Mouse (Mus musculus): ENCODE data around the gene Gltp.

Gltp gene

DNA sequence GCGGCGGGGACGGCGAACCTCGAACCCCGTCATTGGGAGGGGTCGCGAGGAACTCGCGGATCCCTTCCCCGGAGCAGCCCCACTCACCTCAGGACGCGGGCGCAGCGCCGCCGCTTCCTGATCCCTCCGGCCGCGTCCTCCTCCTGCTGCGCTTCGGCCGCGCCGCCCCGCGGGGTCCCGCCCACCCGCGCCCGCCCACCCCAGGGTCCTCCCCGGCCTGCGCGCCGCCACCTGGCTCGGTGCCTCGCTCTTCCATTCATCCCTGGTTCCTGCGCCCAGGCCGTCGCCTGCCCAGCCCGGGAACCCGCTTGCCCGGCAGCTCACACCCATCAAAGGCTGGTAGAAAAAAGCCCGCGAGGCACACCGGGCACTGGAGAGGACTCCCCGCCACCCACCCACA is 32.5 kb downstream of the Gltp start, which contains the start of gene Trpv4:
TSS of gene Trpv4 (minus strand) at position 167 of the 400 bp plus-strand sequence.
- no peak for DNase-seq (ENCODE audit: low spot score)

DNA sequence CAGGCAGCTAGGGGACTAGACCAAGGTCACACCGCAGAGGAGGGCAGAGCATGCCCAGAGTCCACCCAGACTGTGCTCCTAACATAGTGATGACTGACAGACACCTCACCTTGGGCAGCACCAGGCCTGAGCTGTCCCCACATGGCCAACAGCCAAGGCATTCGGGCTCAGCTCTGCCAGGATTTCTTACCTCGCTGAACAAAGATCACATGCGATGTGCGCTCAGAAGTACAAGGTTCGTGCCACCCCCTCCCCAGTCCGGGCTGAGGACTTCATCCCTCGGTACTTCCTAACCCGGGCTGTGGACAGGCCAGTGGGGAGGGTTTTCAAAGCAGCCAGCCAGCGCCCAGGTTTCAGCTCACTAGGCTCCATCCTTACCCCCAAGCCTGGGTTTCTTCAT is 33.4 kb downstream of the Gltp start:
- no peak for DNase-seq (ENCODE audit: low spot score)

DNA sequence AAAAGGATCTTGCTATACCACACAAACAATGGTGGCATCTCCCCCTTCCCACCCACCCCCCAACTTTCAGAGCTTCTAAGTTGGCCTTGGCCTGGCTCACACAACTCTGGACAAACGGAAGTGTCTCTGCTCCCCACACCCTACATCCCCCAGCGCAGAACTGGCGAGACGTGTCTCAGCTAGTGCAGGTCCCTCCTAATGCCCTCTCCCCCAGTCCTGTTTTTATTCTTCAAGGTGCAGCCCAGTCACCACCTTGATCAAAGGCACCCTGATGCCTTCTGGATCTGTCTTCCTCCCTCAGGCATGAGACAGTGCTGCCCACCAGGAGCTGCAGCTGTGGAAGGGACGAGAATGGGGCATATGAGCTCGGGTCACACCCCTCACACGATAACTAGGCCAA is 34.5 kb downstream of the Gltp start:
- DNase-seq (ENCODE audit: low spot score), result no peak

DNA sequence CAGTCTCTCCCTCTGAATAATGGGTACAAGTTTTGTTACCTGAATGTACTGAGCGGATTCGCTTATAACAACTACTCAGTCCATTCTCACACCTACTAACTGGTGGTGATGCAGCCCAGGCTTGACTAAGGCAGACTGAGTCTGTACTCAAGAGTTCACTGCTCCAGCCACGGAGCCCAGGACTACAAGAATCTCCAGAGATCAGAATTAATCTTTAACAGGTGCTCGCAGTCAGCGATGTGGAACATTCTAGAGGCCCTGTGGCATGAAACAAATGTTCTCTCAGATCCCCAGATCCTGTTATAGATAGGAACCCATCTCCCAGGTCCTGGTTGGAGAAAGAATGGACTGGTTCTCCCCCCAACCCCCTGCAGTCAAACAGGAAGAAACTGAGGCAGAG is 35.1 kb downstream of the Gltp start:
- DNase-seq (ENCODE audit: low spot score), result no peak

DNA sequence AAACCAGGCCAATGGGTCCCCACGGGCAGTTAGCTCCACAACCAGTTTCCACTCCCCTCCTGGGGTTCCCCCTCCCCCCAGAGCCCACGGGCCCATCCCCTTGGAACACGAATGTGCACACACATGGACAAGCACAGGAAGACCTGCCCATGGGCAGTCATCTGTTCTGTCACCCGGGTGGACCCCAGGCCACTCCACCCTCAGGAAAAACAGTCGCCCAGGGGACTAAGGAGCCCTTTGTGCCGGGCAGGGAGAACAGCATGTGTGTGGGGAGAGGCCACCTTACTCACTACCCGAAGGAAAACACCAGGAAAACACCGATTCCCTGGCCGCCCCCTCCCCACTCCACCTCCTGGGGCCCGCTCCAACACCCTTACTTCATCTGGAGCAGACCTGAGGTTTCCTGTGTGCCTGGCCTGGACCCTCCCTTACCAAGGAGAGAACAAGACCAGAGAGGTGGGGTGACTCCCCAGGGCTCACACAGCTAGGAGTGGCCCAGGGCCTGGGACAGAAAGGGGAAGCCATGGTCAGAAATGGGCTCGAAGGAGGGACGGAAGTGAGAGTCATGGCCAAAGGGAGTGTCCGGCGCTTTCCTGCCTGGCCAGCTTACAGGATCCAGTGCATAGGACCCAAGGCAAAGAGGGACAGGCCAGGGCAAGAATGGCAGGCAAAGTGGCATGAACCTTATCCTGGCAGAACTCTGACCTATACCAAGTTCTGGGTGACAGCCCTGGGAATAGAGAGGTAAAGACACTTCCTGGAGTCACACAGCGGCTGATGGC is 36.9 kb downstream of the Gltp start:
- DNase-seq (ENCODE audit: low spot score), result no peak

DNA sequence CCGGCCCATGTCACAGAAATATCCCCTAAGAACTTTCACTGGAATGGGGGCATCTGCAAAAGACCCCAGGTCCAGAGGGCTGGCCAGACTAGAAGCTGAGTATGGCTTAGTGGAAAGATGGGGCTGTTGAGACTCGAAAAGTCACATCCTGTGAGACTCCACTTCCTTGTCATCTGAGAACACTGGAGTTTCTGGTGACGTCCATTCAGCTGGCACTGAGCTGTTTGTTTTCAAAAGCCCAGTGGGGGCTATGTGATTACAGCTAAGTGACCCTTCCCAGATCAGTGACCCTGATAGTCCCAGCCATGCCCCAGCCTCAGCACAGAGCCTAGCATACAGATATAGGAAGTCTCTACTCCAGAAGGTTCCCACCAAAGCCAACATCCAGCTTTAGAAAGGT is 39.3 kb downstream of the Gltp start:
- peak; percentile 51 for DNase-seq (ENCODE audit: low spot score)

DNA sequence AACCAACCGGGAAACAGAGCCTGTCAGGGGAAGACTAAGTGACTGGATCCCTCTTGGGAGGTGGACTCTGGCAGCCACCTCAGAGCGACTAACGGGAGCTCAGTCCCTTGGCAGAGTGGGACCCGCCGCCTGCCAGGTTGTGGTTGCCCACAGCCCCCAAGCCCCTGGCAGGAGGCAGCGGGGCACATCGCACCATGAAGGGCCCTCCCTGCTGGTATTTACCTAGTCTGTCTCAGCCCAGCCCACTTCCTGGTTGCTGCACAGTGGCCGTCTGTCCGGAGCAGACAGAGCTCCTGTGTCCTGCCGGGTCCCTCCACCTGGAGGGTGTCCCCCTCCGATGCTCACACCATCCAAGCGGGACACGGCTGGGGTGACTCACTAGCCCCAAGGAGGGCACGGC is 39.8 kb downstream of the Gltp start:
- no peak for DNase-seq (ENCODE audit: low spot score)

DNA sequence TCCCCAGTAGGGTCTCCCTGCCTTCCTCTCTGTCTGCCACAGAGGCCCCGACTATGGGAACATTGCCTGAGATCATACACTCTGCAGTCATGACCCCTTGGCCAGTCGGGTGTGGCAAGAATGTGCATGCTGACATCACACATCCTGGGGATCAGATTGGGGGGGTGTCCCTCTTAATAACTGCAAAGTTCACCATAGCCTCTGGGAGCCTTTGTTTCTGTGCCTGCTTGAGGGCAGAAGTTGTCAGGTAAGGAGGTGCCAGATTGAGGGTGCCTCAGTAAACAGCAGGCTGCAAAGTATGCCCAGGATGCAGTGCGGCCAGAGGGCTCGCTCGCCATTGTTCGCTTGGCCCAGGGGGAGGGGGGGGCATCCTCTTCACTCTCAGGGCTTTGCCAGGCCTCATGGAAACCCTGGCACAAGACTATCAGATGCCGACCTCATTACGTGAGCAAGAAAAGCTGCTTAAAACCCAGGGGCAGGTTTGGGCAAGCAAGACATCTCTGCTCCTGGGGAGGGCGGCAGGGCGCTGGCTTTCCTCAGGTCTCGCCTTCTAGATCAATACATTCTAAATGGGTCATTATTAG is 42.0 kb downstream of the Gltp start:
- no peak for DNase-seq (ENCODE audit: low spot score)

DNA sequence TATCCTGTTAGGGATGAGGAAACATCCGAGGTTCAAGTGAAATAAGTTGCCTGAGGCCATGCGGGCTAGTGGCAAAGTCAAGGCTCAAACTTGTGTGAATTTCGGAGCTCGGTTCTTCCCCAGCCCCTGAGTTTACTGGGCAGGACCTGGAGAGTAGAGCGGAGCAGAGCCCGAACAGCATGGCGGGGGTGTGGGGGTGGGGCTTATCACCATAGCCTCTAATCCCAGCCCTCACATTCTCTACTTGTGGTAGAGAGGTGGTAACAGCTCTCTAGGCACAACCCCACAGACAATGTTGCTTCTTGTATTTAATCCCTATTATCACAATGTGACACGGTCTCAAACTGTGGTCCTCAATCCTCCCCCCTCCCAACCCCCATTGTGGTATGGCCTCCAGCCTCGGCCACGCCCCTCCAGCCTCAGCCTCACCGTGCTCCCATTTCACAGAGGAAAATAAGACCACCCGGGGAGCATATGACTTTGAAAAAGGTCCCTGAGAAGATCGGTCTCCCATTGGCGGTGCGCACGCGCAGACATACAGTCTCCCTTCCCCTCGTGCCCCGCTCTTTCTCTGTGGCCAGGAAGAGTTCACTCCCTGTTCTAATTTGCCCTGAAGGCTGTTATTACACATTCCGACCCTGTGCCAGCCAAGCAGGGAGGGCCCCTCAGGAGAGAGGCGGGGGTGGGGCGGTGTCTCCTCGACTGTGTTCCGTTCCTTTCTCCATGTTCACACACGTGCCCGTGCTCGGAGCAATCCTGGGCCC is 43.4 kb downstream of the Gltp start:
- peak; percentile 75 for DNase-seq (ENCODE audit: low spot score)

DNA sequence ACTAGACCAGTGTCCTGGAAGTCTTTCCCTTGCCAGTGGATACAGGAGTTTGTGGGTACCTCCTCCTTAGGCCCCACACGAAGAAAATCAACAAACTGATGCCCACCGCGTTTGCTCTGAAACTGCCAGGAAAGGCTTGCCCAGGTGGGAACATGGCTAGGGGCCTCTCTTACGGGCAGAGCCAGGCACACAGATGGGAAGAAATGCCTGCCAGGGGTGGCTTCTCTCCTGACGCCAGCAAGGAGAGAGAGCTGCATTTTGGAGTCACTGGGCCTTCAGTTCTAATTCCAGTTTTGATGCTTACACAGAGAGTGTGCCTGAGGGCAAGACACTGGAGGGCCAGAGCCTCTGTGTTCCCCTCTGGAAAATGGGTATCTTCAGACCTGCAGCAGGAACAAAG is 44.9 kb downstream of the Gltp start:
- DNase-seq (ENCODE audit: low spot score), result no peak

DNA sequence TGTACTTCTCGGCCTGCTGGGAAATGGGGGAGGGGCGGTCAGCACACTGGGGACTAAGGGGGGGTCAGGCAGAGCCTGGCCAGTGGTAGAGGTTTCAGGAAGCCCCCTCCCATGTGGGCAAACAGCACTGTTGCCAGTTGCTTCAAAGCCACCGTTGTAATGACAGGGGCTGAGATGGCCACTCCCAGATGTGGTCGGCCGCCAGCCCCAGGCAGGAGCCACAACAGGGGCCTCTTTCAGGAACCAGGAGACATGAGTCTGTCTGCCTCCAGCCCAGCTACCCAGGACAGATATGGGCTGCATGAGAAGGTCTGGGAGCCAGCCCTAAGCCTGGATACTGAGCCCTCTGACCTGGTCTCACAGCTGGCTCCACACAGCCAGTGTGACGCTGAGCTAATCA is 45.9 kb downstream of the Gltp start:
- no peak for DNase-seq (ENCODE audit: low spot score)

DNA sequence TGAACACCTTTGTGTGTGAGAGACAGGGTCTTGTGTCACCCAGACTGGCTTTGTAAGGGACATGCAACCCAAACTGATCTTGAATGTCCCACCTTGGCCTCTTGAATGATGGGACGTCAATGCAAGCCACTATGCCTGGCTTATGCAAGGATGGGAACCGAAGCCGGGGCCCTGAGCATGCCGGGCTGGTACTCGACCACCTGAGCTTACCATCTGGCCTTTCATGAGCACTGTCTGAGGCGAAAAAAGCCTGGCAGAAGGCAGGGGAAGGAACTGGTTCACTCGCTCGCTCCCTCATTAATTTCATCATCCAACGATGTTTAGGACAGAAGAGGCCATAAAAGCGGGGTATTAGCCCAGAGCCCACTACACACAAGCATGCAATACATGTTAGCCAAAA is 50.0 kb downstream of the Gltp start:
- no peak for DNase-seq (ENCODE audit: low spot score)

DNA sequence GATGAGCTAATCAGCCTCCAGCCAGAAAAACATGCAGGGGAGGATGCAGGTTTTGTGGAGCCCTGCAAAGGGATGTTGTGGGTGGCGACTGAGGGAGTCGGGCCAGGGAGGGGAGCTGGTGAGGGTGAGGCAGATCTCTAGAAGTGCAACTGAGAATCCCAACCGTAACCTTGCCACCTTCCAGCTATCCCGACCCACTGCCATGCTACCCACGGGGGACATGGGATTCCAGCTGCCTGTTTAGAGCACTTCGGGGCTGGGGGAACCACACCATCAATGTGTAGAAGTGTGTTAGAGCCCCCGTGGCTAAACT is 51.2 kb downstream of the Gltp start:
- no peak for DNase-seq (ENCODE audit: low spot score)

DNA sequence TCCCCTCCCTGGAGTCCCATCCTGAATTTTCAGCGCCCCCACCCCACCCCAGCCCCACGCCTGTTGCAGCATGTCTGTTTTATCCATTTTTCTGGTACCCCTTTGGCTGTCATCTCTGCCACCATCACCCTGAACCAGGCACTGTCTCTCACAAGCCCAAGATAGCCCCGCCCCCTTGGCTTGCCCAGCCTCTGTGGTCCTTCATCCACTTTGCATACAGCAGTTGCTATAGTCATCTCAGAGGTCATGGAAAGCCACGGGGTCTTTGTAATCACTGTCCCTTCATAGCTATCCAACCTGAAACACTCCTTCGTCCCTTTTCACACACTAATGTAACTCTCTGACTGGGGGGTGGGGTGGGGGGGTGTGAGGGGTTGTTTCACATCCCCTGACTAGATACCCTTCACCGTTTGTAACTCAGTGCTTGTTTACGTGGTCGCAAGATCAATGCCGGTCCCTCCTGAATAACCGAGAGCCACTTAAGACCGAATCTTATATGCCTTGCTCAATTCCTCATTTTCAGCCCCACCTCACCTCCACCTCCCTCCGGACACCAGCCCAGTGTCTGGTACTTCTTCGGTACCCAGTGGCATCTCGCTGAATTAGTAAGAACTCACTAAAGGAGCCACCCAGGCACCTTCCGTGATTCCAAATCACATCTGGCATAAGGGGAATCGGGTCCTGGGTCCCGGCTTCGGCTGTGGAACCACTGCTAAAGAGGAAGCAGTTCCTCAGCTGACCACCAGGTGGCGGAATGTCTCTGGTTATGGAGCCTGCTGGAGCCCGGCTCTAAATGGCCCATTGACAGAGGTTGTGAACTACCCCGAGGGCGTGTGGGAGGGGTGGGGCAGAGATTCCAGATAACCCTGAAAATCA is 51.8 kb downstream of the Gltp start:
- DNase-seq (ENCODE audit: low spot score), result peak; percentile 94

DNA sequence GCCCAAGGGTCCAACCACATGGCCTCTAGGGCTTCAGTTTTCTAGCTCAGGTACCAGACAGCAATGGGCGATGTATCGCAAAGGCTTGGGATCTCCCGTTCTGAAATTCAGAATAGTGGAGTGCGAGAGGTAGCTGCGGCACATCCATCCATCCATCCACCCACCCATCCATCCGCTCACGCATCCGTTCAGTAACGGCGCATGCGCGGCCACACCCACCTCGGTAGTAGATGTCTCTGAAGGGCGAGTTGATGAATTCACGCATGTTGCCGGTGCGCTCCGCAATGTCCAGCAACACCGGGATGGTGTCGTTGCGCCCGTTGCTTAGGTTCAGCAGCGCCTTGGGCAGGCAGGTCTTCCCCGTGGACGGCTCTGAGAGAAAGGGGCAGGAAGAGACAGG is 54.7 kb downstream of the Gltp start:
- no peak for DNase-seq (ENCODE audit: low spot score)

DNA sequence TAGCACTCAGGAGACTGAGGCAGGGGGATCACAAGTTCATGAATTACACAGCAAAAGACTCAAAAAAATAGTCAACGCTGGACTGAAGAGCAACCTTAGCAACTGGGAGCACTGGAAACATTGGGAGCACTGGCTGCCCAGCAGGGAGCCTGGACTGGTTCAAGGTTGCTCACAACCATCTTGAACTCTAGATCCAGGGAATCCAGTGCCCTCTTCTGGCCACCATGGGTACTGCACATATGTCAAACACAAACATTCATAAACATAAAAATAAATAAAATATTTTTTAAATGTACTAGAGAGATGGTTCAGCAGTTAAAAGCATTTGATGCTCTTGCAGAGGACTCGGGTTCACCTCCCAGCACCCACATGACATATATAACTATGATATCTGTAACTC is 59.4 kb downstream of the Gltp start:
- DNase-seq (ENCODE audit: low spot score), result peak; percentile 43

DNA sequence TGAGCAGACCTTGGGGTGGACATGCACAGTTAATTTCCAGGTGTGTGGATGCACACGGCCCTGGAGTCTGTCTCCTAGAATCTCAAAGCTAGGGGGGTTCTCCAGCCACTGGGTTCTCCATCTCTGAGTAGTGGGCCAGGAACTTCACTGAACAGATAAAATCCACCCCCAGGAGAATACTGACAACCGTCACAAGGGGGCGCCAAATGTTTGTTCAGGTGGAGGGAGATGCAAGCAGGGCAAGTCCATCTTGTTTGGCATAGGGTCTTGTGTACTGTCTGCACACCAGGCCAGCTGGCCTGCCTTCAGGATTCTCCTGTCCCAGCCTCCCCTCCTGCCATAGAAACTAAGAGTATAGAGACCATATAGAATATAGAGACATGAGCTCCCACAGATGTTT is 65.2 kb downstream of the Gltp start:
- DNase-seq (ENCODE audit: low spot score), result peak; percentile 80

DNA sequence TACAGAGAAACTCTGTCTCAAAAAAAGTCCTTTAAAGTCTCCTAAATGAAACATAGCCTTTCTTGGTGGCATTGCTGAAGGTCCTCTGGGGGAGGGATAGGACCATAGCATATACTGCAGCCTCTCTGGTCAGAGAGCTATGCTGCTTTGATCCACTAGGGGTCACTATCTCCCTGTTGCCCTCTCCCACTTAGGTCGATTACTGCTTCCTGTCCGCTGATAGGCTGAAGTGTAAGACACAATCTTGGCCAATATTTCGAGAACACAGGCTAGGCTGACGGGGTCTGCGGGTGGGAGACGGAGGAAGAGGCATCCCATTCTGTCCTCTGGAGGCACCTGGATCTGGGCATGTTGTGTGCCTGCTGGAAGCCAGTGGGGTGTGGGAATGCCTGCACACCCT is 70.5 kb downstream of the Gltp start:
- DNase-seq (ENCODE audit: low spot score), result peak; percentile 57

Data from embryo, embryonic 10.5 days (tissue).